Mouse (Mus musculus) T-cell, adult 2 months (primary cell): ENCODE measurements at regions not wholly inside any gene's neighbourhood (a gene's known extent, or its start where the extent isn't known, plus 50 kb on each side); places are given as distances from the start of the nearest gene placed in this dataset.

Experiments
- DNase-seq: peaks from one replicate; pipeline ENCODE4 v3.0.0; 2022; ENCODE audit warnings: low spot score

- no peak for DNase-seq
Observed at GRCm38 (mm10) chr12:16016621-16017020, 199.9 kb upstream of the Trib2 start.

GRCm38 (mm10) chr12:16015596-16015995, 198.9 kb upstream of the Trib2 start:
- DNase-seq, result no peak

GRCm38 (mm10) chr12:16014679-16015078, 198.0 kb upstream of the Trib2 start:
- DNase-seq, result peak; percentile 45

- DNase-seq, result no peak
Observed at GRCm38 (mm10) chr12:16013861-16014630, 197.3 kb upstream of the Trib2 start.

GRCm38 (mm10) chr12:16013354-16013753, 196.6 kb upstream of the Trib2 start:
- no peak for DNase-seq

- DNase-seq, result no peak
Observed at GRCm38 (mm10) chr12:16012081-16012480, 195.4 kb upstream of the Trib2 start.

- no peak for DNase-seq
Observed at GRCm38 (mm10) chr12:16009822-16010620, 193.3 kb upstream of the Trib2 start.

GRCm38 (mm10) chr12:16008763-16009515, 192.2 kb upstream of the Trib2 start:
- DNase-seq, result peak; percentile 54

GRCm38 (mm10) chr12:16008261-16008660, 191.5 kb upstream of the Trib2 start:
- peak; percentile 35 for DNase-seq

- peak; percentile 50 for DNase-seq
Observed at GRCm38 (mm10) chr12:16006688-16007087, 190.0 kb upstream of the Trib2 start.

GRCm38 (mm10) chr12:16006286-16006685, 189.6 kb upstream of the Trib2 start:
- DNase-seq, result peak; percentile 13

- DNase-seq, result no peak
Observed at GRCm38 (mm10) chr12:16001811-16002210, 185.1 kb upstream of the Trib2 start.

- no peak for DNase-seq
Observed at GRCm38 (mm10) chr12:16001225-16001624, 184.5 kb upstream of the Trib2 start.

- peak; percentile 13 for DNase-seq
Observed at GRCm38 (mm10) chr12:15998331-15998730, 181.6 kb upstream of the Trib2 start.

- DNase-seq, result no peak
Observed at GRCm38 (mm10) chr12:15993866-15994265, 177.1 kb upstream of the Trib2 start.

- no peak for DNase-seq
Observed at GRCm38 (mm10) chr12:15986351-15986750, 169.6 kb upstream of the Trib2 start.

- DNase-seq, result no peak
Observed at GRCm38 (mm10) chr12:15985649-15986048, 168.9 kb upstream of the Trib2 start.

- DNase-seq, result no peak
Observed at GRCm38 (mm10) chr12:15983591-15984300, 167.0 kb upstream of the Trib2 start.

- DNase-seq, result peak; percentile 38
Observed at GRCm38 (mm10) chr12:15981741-15982140, 165.0 kb upstream of the Trib2 start.

- DNase-seq, result no peak
Observed at GRCm38 (mm10) chr12:15979233-15979632, 162.5 kb upstream of the Trib2 start.

- DNase-seq, result peak; percentile 45
Observed at GRCm38 (mm10) chr12:15971786-15972185, 155.1 kb upstream of the Trib2 start.

- DNase-seq, result no peak
Observed at GRCm38 (mm10) chr12:15970262-15970661, 153.5 kb upstream of the Trib2 start.
